In the genomic region with DNA sequence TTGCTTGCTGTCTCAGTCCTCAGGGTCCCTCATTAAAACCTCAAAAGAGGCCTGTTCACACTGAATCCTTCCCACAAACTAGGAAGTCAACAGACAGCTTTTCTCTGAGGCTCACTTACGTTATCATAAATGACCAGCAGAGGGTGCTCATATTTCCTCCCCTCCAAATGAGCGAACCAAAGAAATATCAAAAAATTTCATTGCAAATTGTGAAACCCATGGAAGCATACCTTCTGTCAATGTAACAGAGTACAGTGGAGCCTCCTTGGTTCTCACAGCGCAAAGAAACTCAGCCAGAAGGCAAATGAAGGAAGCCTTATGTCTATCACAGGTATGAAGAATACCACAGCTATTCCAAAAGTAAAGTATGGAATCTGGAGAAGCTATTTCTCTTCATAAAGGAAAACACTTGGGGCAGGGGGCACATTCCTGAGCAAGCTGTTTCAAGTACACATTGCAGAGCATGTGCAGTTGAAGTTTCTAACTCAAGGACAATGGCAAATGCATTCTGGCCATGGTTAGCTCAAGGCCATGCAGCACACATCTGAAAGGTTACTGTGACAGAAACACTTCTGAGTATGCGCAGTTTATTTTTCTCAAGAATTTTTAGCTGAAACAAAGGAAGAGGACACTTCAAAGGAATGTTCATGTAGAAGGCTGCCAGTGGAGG, we compare ENCODE assay signal across 9 mouse cellular contexts.
DNase-seq lines count a peak whose midpoint lies in the region; ATAC-seq and TF ChIP-seq lines count a peak whose summit lies in the region.
"Had no signal": no experiment of that assay in that cellular context is flagged by ENCODE, and none has a peak within 500 bp of the region (broad histone marks: within the 10 kb centered on the region; RNA-seq: fewer than 3 reads in every experiment).

No protein-coding gene starts in this region.

- H3K36me3 ChIP-seq in forebrain, embryonic 14.5 days (ENCODE audit: control insufficient read depth, insufficient read depth, low read length) = no peaks in the 10 kb centered on the region
- no peaks in the 10 kb centered on the region for H3K36me3 ChIP-seq in forebrain, embryonic 12.5 days (replicated peaks)
- no peaks in the 10 kb centered on the region for H3K36me3 ChIP-seq in lung, embryonic 14.5 days (ENCODE audit: insufficient read depth)
- H3K36me3 ChIP-seq in limb, embryonic 14.5 days (ENCODE audit: control insufficient read depth, insufficient read depth, low read length) = no peaks in the 10 kb centered on the region
- H3K36me3 ChIP-seq in midbrain, embryonic 16.5 days (ENCODE audit: control insufficient read depth, insufficient read depth, low read length) = no peaks in the 10 kb centered on the region
- H3K36me3 ChIP-seq: heart, embryonic 13.5 days had no signal

- H3K4me1 ChIP-seq in forebrain, embryonic 14.5 days (ENCODE audit: control insufficient read depth, insufficient read depth, low read length) = no peaks in the 10 kb centered on the region
- no peaks in the 10 kb centered on the region for H3K4me1 ChIP-seq in forebrain, embryonic 12.5 days
- H3K4me1 ChIP-seq in lung, embryonic 14.5 days (ENCODE audit: insufficient read depth) = peaks cover 10% of the 10 kb centered on the region
- H3K4me1 ChIP-seq in lung, adult 2 months (ENCODE audit: control insufficient read depth, insufficient read depth, low read length) = peaks cover 6% of the 10 kb centered on the region; the same call in 1 of the 2 replicates
- peaks cover 4% of the 10 kb centered on the region; the same call in 1 of the 2 replicates for H3K4me1 ChIP-seq in cortical plate, adult 2 months (ENCODE audit: control insufficient read depth, insufficient read depth, low read length)
- peaks cover 9% of the 10 kb centered on the region; the same call in 1 of the 2 replicates for H3K4me1 ChIP-seq in limb, embryonic 14.5 days (ENCODE audit: control insufficient read depth, insufficient read depth, low read length)
- no peaks in the 10 kb centered on the region for H3K4me1 ChIP-seq in midbrain, embryonic 16.5 days (ENCODE audit: control insufficient read depth, insufficient read depth, low read length)

- H3K27ac ChIP-seq in forebrain, embryonic 14.5 days (ENCODE audit: low read depth, low read length) = no peak overlapping the region
- no peak overlapping the region for H3K27ac ChIP-seq in forebrain, embryonic 12.5 days
- peak overlapping the region; percentile 30; the same call in 1 of the 2 replicates for H3K27ac ChIP-seq in lung, embryonic 14.5 days (ENCODE audit: low read depth)
- H3K27ac ChIP-seq in cortical plate, adult 2 months (ENCODE audit: insufficient read depth, low read length) = no peak overlapping the region
- no peak overlapping the region for H3K27ac ChIP-seq in limb, embryonic 14.5 days (replicated peaks; ENCODE audit: low read depth, low read length)
- no peak overlapping the region for H3K27ac ChIP-seq in midbrain, embryonic 16.5 days (ENCODE audit: low read length)
- H3K27ac ChIP-seq: heart, embryonic 13.5 days had no signal

- H3K4me3 ChIP-seq in forebrain, embryonic 14.5 days (ENCODE audit: low read depth, low read length) = no peak overlapping the region
- H3K4me3 ChIP-seq in forebrain, embryonic 12.5 days (replicated peaks) = no peak overlapping the region
- no peak overlapping the region for H3K4me3 ChIP-seq in lung, embryonic 14.5 days (ENCODE audit: low read depth, low read length)
- H3K4me3 ChIP-seq in lung, adult 2 months (replicated peaks; ENCODE audit: extremely low read depth, low read depth, low read length) = no peak overlapping the region
- H3K4me3 ChIP-seq in cortical plate, adult 2 months (ENCODE audit: insufficient read depth, low read length) = no peak overlapping the region
- no peak overlapping the region for H3K4me3 ChIP-seq in limb, embryonic 14.5 days (replicated peaks; ENCODE audit: low read length)
- no peak overlapping the region for H3K4me3 ChIP-seq in midbrain, embryonic 16.5 days (ENCODE audit: low read depth, low read length)
- H3K4me3 ChIP-seq: heart, embryonic 13.5 days had no signal

- peak; percentile 80 for TF ChIP-seq CTCF in lung, embryonic 14.5 days (IDR thresholded peaks at IDR 0.05; ENCODE audit: low read depth)
- TF ChIP-seq CTCF in lung, adult 2 months (IDR thresholded peaks at IDR 0.05; ENCODE audit: insufficient read depth, low read length) = no peak
- peak; percentile 22; the same call in 1 of the 2 replicates for TF ChIP-seq CTCF in cortical plate, adult 2 months (IDR thresholded peaks at IDR 0.05; ENCODE audit: extremely low read depth, insufficient read depth, low read length)

- no peak overlapping the region for H3K9ac ChIP-seq in forebrain, embryonic 14.5 days (ENCODE audit: low read length)
- H3K9ac ChIP-seq in forebrain, embryonic 12.5 days = no peak overlapping the region
- H3K9ac ChIP-seq in lung, embryonic 14.5 days = no peak overlapping the region
- no peak overlapping the region for H3K9ac ChIP-seq in limb, embryonic 14.5 days (ENCODE audit: low read depth, low read length, severe bottlenecking)
- H3K9ac ChIP-seq in midbrain, embryonic 16.5 days (ENCODE audit: low read depth, low read length) = no peak overlapping the region
- H3K9ac ChIP-seq: heart, embryonic 13.5 days had no signal

- no peak for ATAC-seq in forebrain, embryonic 14.5 days
- no peak for ATAC-seq in forebrain, embryonic 12.5 days (ENCODE audit: low FRiP score)
- ATAC-seq in lung, embryonic 14.5 days (ENCODE audit: insufficient read depth) = peak; percentile 26; the same call in 1 of the 2 replicates
- peak; percentile 34; the same call in 1 of the 2 replicates for ATAC-seq in limb, embryonic 14.5 days (ENCODE audit: low FRiP score, low read depth)
- no peak for ATAC-seq in midbrain, embryonic 16.5 days

- TF ChIP-seq POLR2A in lung, adult 2 months (IDR thresholded peaks at IDR 0.05; ENCODE audit: borderline replicate concordance, extremely low read depth, low read depth, low read length) = no peak
- TF ChIP-seq POLR2A in cortical plate, adult 2 months (IDR thresholded peaks at IDR 0.05; ENCODE audit: extremely low read depth, insufficient read depth, low read length) = no peak
- TF ChIP-seq POLR2A in limb, embryonic 14.5 days (IDR thresholded peaks at IDR 0.05; ENCODE audit: borderline replicate concordance, extremely low read depth, insufficient read depth, insufficient read length) = no peak

- peak; percentile 45 for DNase-seq in forebrain, embryonic 14.5 days (ENCODE audit: low spot score)
- DNase-seq in lung, embryonic 14.5 days = peak; percentile 89
- DNase-seq in lung, adult 2 months = no peak
- peak; percentile 78 for DNase-seq in limb, embryonic 14.5 days (ENCODE audit: low spot score)
- no peak for DNase-seq in urinary bladder, postnatal 4 days (ENCODE audit: low spot score in 2 of 2)

- H3K9me3 ChIP-seq in forebrain, embryonic 14.5 days (replicated peaks; ENCODE audit: control insufficient read depth, low read length) = no peaks in the 10 kb centered on the region
- no peaks in the 10 kb centered on the region for H3K9me3 ChIP-seq in forebrain, embryonic 12.5 days
- H3K9me3 ChIP-seq in lung, embryonic 14.5 days (ENCODE audit: low read depth, low read length) = no peaks in the 10 kb centered on the region
- no peaks in the 10 kb centered on the region for H3K9me3 ChIP-seq in limb, embryonic 14.5 days (ENCODE audit: control insufficient read depth, low read length)
- H3K9me3 ChIP-seq in midbrain, embryonic 16.5 days (replicated peaks; ENCODE audit: control insufficient read depth, low read length, poor library complexity, severe bottlenecking) = no peaks in the 10 kb centered on the region

- H3K4me2 ChIP-seq in forebrain, embryonic 14.5 days (ENCODE audit: low read length) = no peak overlapping the region
- no peak overlapping the region for H3K4me2 ChIP-seq in forebrain, embryonic 12.5 days
- no peak overlapping the region for H3K4me2 ChIP-seq in lung, embryonic 14.5 days
- H3K4me2 ChIP-seq in limb, embryonic 14.5 days (replicated peaks; ENCODE audit: low read depth, low read length, severe bottlenecking) = no peak overlapping the region
- H3K4me2 ChIP-seq in midbrain, embryonic 16.5 days (ENCODE audit: low read length) = no peak overlapping the region
- H3K4me2 ChIP-seq: heart, embryonic 13.5 days had no signal

- no peaks in the 10 kb centered on the region for H3K27me3 ChIP-seq in forebrain, embryonic 14.5 days (replicated peaks; ENCODE audit: control insufficient read depth, insufficient read depth, low read length)
- no peaks in the 10 kb centered on the region for H3K27me3 ChIP-seq in forebrain, embryonic 12.5 days
- no peaks in the 10 kb centered on the region for H3K27me3 ChIP-seq in lung, embryonic 14.5 days (ENCODE audit: insufficient read depth, low read length)
- H3K27me3 ChIP-seq in limb, embryonic 14.5 days (ENCODE audit: control insufficient read depth, insufficient read depth, low read length) = no peaks in the 10 kb centered on the region
- no peaks in the 10 kb centered on the region for H3K27me3 ChIP-seq in midbrain, embryonic 16.5 days (ENCODE audit: control insufficient read depth, insufficient read depth, low read depth, low read length)
- H3K27me3 ChIP-seq: heart, embryonic 13.5 days had no signal

- WGBS in forebrain, embryonic 14.5 days = 69% methylated on average over 4 of the region's 4 CpGs
- 68% methylated on average over 4 of the region's 4 CpGs for WGBS in forebrain, embryonic 12.5 days
- WGBS in lung, embryonic 14.5 days = 37% methylated on average over 4 of the region's 4 CpGs
- WGBS in lung, adult 2 months = 50% methylated on average over 4 of the region's 4 CpGs
- WGBS in limb, embryonic 14.5 days = 52% methylated on average over 4 of the region's 4 CpGs
- WGBS in midbrain, embryonic 16.5 days = 64% methylated on average over 4 of the region's 4 CpGs

Comparison
In these comparisons a context has a peak if more than half of its experiments do, and no peak if none do; other contexts are left out.
1. DNase-seq: peak in forebrain, embryonic 14.5 days (single experiment), lung, embryonic 14.5 days (single experiment) and limb, embryonic 14.5 days (single experiment); none in lung, adult 2 months (single experiment) and urinary bladder, postnatal 4 days (0 of 2).
2. ATAC-seq: peak in lung, embryonic 14.5 days (single experiment) and limb, embryonic 14.5 days (single experiment); none in forebrain, embryonic 14.5 days (single experiment), forebrain, embryonic 12.5 days (single experiment) and midbrain, embryonic 16.5 days (single experiment).